Mouse (Mus musculus) left cerebral cortex, adult 2 months (tissue): ENCODE measurements around the gene Wdr46. TPM values are rescaled to one million over a fixed set of nuclear protein-coding genes. Genes with fewer than 3 reads are reported as not detected.

Experiments used
- DNase-seq, 2 experiments: peaks; one replicate each; pipeline ENCODE4 v3.0.0; 2021 to 2022; ENCODE audit warnings: low spot score in 2 of 2, mixed read lengths in 1 of 2; ENCODE audit errors: extremely low spot score in 1 of 2
- H3K27ac ChIP-seq: fragments of 200-600 bp; 2 replicates; pipeline ENCODE4 v1.8.1; 2022
- H3K4me3 ChIP-seq: fragments of 200-600 bp; 2 replicates; pipeline ENCODE4 v1.8.1; 2022
- CTCF ChIP-seq: fragments of 200-600 bp; IDR thresholded peaks from 2 replicates; pipeline ENCODE4 v1.8.1; 2022; ENCODE audit warnings: antibody characterized with exemption, mild to moderate bottlenecking, moderate library complexity
- intact Hi-C: fragments of 180-260 bp; cut with DNase I; formaldehyde crosslinking; loops from one replicate; pipeline ENCODE4 v1.15.1; 2025
- total RNA-seq, 2 experiments: library from RNA; stranded (reverse); gene quantifications; 2 replicates each; pipeline ENCODE4 v1.2.3; 2021

Gene Wdr46
- total RNA-seq, 2 experiments from 2014 or later = 14.7 to 18.4 TPM

DNA sequence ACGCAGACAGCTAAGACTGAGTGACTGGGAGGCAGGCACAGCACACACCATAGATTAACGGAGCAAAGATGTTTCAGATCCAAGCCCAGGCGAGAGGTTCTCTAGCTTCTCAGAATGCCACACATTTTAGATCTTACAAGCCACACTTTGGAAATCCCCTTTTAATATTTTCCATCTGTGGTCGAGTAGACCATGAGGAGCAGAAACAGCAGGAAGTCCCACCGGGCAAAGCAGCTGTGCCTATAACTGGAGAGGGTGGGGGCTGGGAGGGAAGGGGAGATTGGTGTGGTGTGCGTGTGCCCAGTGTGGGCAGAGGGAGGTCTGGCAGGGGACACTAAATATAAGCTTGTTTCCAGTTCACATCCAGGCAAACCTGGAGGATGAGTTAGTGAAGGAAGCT lies 17.0 kb downstream of the Wdr46 start:
- DNase-seq = no peak
- Histone ChIP-seq H3K27ac (no peak overlapping the region), H3K4me3 (no peak overlapping the region)
- intact Hi-C loops = no loop called here
- TF ChIP-seq CTCF = no peak

DNA sequence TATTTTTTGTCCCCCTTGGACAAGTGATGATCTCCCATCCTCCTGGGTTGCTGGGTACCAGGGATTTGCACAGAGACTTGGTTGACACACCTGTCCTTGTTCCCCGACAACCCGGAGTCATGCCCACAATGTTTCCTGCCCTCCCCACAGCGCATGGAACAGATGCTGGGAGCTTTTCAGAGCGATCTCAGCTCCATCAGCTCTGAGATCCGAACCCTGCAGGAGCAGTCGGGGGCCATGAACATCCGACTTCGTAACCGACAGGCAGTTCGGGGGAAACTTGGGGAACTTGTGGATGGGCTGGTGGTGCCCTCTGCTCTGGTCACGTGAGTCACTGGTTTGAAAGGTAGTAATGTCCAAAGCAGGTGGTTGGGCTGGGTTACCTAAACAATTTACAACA lies 18.0 kb downstream of the Wdr46 start:
- peak in 1 of 2 experiments; percentile 7 for DNase-seq
- no peak for TF ChIP-seq CTCF
- intact Hi-C loops = no loop called here
- Histone ChIP-seq H3K4me3 (no peak overlapping the region), H3K27ac (no peak overlapping the region)

DNA sequence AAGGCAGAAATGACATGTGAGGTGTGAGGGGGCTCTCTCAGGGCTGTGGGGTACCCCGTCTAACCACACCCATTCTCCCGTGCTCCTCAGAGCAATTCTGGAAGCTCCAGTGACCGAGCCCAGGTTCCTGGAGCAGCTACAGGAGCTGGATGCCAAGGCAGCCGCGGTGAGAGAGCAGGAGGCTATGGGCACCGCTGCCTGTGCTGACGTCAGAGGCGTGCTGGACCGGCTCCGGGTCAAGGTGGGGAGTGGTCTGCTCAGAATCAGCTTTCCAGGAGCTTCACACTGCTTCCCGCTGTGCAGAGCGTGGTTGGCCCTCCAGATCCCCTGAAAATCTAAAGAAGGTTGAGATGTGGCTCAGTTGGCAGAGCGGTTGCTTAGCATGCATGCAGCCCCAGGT lies 18.7 kb downstream of the Wdr46 start:
- H3K27ac ChIP-seq = no peak overlapping the region
- no peak for TF ChIP-seq CTCF
- intact Hi-C loops = loop anchor here (1.0 kb wide), 1 partner anchor 62 kb away; no protein-coding TSS in a partner anchor
- peak in 1 of 2 experiments; percentile 15 for DNase-seq
- H3K4me3 ChIP-seq = no peak overlapping the region

DNA sequence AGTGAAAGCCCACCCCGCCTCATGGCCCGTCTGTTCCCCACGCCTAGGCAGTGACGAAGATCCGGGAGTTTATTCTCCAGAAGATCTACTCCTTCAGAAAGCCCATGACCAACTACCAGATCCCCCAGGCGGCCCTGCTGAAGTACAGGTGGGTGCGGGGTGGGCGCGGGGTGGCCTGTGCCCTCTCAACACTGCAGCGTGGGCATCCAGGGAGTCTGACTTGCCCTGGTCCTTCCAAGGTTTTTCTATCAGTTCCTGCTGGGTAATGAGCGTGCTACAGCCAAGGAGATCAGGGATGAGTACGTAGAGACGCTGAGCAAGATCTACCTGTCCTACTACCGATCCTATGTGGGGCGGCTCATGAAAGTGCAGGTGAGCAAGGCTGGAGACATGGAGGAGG lies 19.5 kb downstream of the Wdr46 start:
- intact Hi-C loops = loop anchor here (1.0 to 2.0 kb wide), 2 partner anchors 61 to 1319 kb away; no protein-coding TSS in a partner anchor
- no peak for TF ChIP-seq CTCF
- no peak overlapping the region for H3K4me3 ChIP-seq
- no peak overlapping the region for H3K27ac ChIP-seq
- DNase-seq = peak in 1 of 2 experiments; percentile 8

DNA sequence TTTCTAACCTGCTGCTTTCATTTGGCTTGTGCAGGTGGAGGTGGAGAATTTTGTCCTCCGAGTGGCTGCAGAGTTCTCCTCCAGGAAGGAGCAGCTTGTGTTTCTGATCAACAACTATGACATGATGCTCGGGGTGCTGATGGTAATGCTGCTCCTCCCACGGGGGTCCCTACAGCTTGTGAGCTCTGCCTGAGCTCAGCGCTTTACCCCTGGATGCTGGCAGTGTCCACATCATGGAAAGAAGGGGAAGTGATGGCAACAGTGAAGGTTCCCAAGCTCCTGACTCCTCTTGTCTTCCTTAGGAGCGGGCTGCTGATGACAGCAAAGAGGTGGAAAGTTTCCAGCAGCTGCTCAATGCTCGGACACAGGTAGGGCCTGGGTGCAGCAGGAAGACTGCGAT lies 22.4 kb downstream of the Wdr46 start:
- no peak for DNase-seq
- no peak overlapping the region for H3K27ac ChIP-seq
- no peak overlapping the region for H3K4me3 ChIP-seq
- intact Hi-C loops = no loop called here
- TF ChIP-seq CTCF = no peak

DNA sequence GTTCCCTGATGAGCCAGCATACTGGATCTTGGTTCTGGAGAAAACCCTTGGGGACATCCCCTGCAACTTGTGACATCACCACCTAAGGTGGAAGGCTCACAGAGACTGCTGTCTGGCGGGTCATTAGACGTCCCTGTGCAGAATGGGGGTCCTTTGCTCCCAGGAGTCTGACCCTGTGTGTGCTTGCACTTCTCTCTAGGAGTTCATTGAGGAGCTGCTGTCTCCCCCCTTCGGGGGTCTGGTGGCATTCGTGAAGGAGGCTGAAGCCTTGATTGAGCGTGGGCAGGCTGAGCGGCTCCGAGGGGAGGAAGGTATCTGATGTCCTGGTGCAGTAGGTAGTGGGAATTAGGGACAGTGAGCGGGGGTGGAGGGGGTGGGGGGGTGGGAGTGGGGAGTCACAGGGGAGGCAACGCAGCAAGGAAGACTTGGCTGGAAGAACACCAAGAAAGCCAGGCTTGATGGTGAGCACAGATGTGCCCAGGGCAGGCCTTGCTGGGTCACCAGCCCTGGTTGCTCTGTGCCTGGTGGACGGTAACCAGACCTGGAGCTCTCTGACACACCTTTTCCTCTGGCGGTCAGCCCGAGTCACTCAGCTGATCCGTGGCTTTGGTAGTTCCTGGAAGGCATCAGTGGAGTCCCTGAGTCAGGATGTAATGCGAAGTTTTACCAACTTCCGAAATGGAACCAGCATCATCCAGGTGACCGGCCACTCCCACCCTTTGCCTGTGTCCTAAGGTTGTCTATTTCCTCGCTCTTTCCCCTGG lies 24.8 kb downstream of the Wdr46 start:
- TF ChIP-seq CTCF = no peak
- Histone ChIP-seq H3K27ac (no peak overlapping the region), H3K4me3 (no peak overlapping the region)
- peak in 1 of 2 experiments; percentile 12 for DNase-seq
- intact Hi-C loops = loop anchor here (5.0 kb wide), 1 partner anchor 37 kb away; the partner anchor contains the start of gene H2-K1

DNA sequence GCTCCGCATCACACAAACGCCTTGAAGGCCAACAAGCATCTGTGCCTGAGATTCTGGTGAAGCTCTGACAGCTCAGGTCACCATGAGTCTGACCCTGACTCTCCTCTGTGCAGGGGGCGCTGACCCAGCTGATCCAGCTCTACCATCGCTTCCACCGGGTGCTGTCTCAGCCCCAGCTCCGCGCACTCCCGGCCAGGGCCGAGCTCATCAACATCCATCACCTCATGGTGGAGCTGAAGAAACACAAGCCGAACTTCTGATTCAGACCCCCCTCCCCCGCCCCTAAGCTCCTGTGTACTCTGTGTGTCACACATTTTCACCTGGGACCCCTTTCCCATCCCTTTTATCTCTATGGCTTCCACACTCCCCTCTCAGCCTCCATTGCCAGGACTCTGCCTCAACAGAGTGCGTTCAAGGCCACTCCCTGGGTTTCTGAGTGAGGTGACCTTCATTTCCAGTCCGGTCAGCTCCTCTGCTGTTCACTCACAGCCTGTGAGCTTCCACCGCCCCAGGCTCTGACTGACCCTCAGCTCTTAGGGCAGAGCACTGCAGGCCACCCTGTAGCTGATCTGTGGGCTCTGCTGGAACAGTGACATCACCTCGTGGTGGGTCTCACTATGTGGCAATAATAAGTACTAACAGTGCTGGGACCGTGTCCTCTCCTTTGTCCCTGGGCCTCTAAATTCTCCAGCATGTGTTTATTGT lies 25.5 kb downstream of the Wdr46 start:
- peak in 1 of 2 experiments; percentile 10 for DNase-seq
- H3K4me3 ChIP-seq = no peak overlapping the region
- intact Hi-C loops = loop anchor here (5.0 kb wide), 1 partner anchor 36 kb away; the partner anchor contains the start of gene H2-K1
- no peak for TF ChIP-seq CTCF
- H3K27ac ChIP-seq = no peak overlapping the region

DNA sequence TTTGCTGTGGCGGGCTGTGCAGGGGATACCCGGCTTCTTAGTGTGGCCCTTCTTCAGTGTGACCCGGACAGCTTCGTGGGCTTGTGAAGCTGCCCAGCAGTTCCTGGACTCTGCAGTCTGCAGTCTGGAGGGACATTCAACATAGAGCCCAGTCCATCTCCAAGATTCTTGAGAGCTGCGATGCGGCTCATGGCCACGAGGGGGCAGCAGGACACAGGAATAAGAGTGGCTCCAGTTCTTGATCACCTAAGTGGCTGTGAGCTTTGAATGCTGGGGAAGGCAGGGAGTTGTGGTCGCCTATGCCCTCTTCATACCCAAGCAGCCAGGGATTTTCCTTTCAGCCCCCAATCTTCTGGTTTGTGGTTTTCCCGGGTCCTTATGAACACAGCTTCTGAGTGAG lies 28.0 kb downstream of the Wdr46 start:
- Histone ChIP-seq H3K4me3 (no peak overlapping the region), H3K27ac (no peak overlapping the region)
- TF ChIP-seq CTCF = peak; percentile 74
- peak in 1 of 2 experiments; percentile 68 for DNase-seq
- intact Hi-C loops = loop anchor here (2.0 to 5.0 kb wide), 2 partner anchors 14 to 34 kb away; partner anchors contain the start of gene H2-K1

DNA sequence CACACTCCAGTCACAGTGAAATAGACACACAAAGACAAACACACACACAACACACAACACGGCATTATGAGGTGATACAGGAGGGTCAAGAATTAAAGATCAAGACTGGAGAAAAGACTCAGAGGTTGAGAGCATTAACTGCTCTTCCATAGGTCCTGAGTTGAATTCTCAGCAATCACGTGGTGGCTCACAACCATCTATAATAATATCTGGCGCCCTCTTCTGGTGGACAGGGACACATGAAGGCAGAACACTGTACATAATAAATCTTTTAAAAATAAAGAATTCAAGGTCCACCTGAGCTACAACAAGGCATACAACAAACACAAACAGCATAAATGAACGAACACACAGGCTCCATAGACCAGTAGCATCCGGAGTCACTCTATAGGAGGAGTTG lies 28.5 kb downstream of the Wdr46 start:
- H3K4me3 ChIP-seq = no peak overlapping the region
- peak in 1 of 2 experiments; percentile 10 for DNase-seq
- no peak for TF ChIP-seq CTCF
- intact Hi-C loops = loop anchor here (2.0 to 5.0 kb wide), 2 partner anchors 14 to 33 kb away; partner anchors contain the start of gene H2-K1
- H3K27ac ChIP-seq = no peak overlapping the region

DNA sequence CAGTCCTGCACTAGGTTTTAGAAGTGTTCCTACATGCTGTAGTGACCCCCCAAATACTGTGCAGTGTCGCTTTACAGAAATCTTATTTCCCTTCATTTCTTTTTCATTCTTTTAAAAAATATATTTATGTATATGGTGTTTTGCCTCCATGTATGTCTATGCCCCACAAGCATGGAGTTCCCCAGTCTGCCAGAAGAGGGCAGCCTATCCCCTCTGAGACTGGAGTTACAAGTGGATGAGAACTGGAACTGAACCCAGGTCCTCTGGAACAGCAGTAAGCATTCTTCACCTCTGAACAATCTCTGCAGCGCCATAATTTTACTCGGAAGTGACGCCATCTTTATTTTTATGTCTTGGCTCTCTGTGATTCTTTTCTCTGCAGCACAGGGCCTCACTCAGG lies 28.9 kb downstream of the Wdr46 start:
- intact Hi-C loops = loop anchor here (2.0 to 5.0 kb wide), 2 partner anchors 13 to 33 kb away; partner anchors contain the start of gene H2-K1
- TF ChIP-seq CTCF = no peak; the same call in 1 of the 2 replicates
- no peak for DNase-seq
- H3K27ac ChIP-seq = no peak overlapping the region
- no peak overlapping the region for H3K4me3 ChIP-seq

DNA sequence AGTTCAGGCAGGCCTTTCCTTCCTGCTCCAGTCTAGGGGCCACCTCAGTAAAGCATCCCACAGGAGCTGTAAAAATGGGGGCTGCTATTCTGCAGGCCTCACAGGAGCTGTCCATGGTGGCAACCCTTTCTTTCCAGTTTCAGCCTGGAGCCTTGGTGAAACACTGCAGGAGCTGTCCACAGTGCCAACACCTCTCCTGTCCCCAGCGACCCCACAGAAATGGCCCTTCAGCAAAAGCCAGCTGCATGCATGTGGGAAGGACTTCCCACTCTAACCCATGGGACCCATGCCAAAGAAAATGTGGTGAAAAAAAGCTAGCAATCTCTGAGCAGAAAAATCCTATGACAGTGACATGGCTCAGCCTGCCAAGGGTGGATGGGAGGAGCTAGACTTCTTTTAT lies 32.2 kb downstream of the Wdr46 start:
- no peak overlapping the region for H3K27ac ChIP-seq
- no peak overlapping the region for H3K4me3 ChIP-seq
- no peak for DNase-seq
- intact Hi-C loops = no loop called here
- TF ChIP-seq CTCF = no peak

DNA sequence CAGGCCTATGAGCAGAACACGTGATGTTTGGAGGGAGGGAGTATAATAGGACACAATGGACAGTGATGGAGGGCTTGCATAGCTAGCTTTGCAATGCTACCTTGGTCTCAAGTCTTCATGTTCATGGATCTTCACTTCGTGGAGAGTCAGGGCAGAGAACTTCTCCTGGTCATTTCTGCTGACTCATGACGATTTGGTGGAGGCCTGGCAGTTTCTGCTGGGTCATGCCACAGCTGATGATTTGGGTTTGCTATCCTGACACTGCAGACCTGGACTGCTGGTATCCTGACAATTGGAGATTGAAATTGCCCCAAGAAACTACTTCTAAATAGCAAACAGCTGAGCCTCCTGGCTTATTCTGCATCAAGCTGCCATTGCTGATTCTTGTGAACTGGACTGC lies 33.1 kb downstream of the Wdr46 start:
- no peak overlapping the region for H3K4me3 ChIP-seq
- DNase-seq = no peak
- no peak for TF ChIP-seq CTCF
- H3K27ac ChIP-seq = no peak overlapping the region
- intact Hi-C loops = no loop called here
